Mouse (Mus musculus) hindbrain, embryonic 14.5 days (tissue): ENCODE data around the gene Acadvl. TPM values are rescaled to one million over a fixed set of nuclear protein-coding genes. Genes with fewer than 3 reads are reported as not detected.
A peak's percentile ranks its signal among the peaks of the same experiment; 100 is the strongest.

ENCODE experiments used
- ATAC-seq: fragments of 200-750 bp; cut with Nextera tagmentation; 2 replicates; pipeline ENCODE4 v1.8.0; 2017; ENCODE audit warnings: moderate number of reproducible peaks, mild to moderate bottlenecking, moderate TSS enrichment, moderate library complexity; ENCODE audit not compliant: low FRiP score
- DNase-seq: peaks from one replicate; pipeline ENCODE4 v3.0.0-alpha.2; 2015; ENCODE audit warnings: low spot score
- H3K27ac ChIP-seq: fragments of 300-500 bp; sonication (generic); 2 replicates; pipeline ENCODE4 v1.5.1; 2014; ENCODE audit warnings: mild to moderate bottlenecking, moderate library complexity
- H3K27me3 ChIP-seq: fragments of 300-500 bp; sonication (generic); 2 replicates; pipeline ENCODE4 v1.6.1; 2014; ENCODE audit warnings: mild to moderate bottlenecking, low read length, mixed read lengths; ENCODE audit not compliant: control insufficient read depth, insufficient read depth
- H3K36me3 ChIP-seq: fragments of 300-500 bp; sonication (generic); replicated peaks from 2 replicates; pipeline ENCODE4 v1.6.1; 2014; ENCODE audit not compliant: control insufficient read depth, insufficient read depth
- H3K4me1 ChIP-seq: fragments of 300-500 bp; sonication (generic); replicated peaks from 2 replicates; pipeline ENCODE4 v1.6.1; 2014; ENCODE audit warnings: antibody characterized with exemption, low read length, mixed read lengths; ENCODE audit not compliant: control insufficient read depth, insufficient read depth
- H3K4me2 ChIP-seq: fragments of 300-500 bp; sonication (generic); replicated peaks from 2 replicates; pipeline ENCODE4 v1.6.1; 2014; ENCODE audit warnings: mild to moderate bottlenecking, moderate library complexity
- H3K4me3 ChIP-seq: fragments of 300-500 bp; sonication (generic); replicated peaks from 2 replicates; pipeline ENCODE4 v1.5.1; 2014; ENCODE audit warnings: mild to moderate bottlenecking, low read length
- H3K9ac ChIP-seq: fragments of 300-500 bp; sonication (generic); 2 replicates; pipeline ENCODE4 v1.6.1; 2014
- H3K9me3 ChIP-seq: fragments of 300-500 bp; sonication (generic); 2 replicates; pipeline ENCODE4 v1.6.1; 2016; ENCODE audit warnings: low read length; ENCODE audit not compliant: control insufficient read depth
- WGBS: fragments of 180-500 bp; shearing (Covaris S2); extraction: QIAGEN DNeasy Blood & Tissue Kit; methylation state at CpG from one replicate; pipeline ENCODE4 v1.1.7; 2014; 5-methylcytosine and 5-hydroxymethylcytosine counted together
- polyA plus RNA-seq: library from polyadenylated mRNA; unstranded; fragments of >200 nt; fragmentation: Nextera tagmentation; extraction: Ambion mirVana; gene quantifications from 2 replicates; pipeline ENCODE4 v1.2.1, GENCODE M21; 2014

The Acadvl gene
- polyA plus RNA-seq, 1 experiment from 2014 or later = 56.1 TPM

DNA sequence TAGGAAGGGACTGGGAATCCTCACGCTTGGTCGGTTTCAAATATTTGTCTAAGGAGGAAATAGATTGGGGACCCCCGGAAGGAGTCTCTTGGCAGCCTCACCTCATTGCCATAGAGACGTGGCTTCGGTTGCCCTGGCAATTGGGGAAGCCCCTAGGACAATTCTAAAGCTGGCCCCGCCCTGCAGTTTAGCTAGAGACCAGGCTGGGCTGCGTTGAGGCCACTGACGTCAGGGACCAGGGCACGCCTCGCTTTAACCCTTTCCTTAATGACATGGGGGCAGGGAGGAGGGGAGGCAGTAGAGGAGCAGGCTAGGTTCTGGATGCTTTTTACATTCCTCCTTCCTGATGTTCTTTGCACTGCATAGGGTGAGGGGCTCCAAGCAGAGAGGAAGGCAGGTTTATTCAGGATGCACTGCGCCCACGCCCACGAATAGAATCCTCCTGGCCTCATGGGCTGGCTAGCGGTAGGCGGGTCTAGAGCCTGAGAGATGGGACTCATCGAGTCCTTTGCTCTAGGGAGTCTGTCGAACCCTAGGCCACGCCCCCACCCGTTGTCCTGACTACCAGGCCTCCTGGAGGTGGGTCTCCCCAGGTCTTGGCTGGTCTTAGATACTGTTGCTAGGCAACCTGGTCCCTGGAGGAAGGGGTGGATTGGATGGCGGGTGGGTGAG is 14.1 kb upstream of the Acadvl start:
- peaks cover 35% of the 10 kb centered on the region for H3K36me3 ChIP-seq
- H3K4me3 ChIP-seq = peak overlapping the region; percentile 23
- H3K27me3 ChIP-seq = no peaks in the 10 kb centered on the region
- H3K9ac ChIP-seq = peak overlapping the region; percentile 59
- H3K27ac ChIP-seq = peak overlapping the region; percentile 93
- peak; percentile 93 for ATAC-seq
- peaks cover 58% of the 10 kb centered on the region for H3K4me1 ChIP-seq
- DNase-seq = peak; percentile 94
- peak overlapping the region; percentile 62 for H3K4me2 ChIP-seq
- 1% methylated on average over 20 of the region's 20 CpGs for WGBS
- no peaks in the 10 kb centered on the region for H3K9me3 ChIP-seq

DNA sequence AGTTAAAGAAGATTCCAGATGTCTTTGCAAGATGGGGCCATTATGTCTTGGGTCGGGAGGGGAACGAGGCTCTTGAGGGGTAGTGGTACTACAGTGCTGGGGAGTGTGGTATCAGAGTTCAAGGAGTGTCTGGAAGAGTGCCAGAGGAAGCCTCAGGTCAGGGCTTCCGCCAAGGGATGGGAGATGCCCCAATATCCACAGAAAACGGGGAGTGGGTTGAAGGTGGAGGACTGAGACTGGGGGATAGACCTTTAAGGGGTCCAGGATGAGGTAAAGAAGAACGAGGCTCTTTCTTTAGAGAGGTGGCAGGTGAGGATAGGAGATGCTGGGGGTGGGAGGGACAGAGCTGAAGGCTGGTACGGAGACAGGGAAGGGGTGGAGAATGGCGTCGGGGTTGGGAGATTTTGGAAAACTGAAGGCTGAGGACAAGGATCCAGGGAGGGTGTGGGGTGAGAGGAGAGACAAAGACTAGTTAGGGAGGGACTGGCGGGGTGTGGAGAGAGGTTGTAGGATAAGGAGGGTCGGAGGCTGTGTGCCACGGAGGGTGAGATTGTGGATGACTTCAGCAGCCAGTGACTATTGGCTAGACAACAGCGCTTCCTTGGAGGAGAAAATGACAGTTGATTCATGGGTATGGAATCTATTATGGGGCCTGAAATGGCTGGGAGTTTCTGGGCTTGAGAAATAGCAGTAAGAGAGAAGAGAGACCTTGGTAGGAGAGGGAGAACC is 13.4 kb upstream of the Acadvl start:
- peak overlapping the region; percentile 62 for H3K4me2 ChIP-seq
- peak overlapping the region; percentile 23 for H3K4me3 ChIP-seq
- WGBS = 13% methylated on average over 12 of the region's 12 CpGs
- peaks cover 63% of the 10 kb centered on the region for H3K4me1 ChIP-seq
- peak; percentile 6; the same call in 1 of the 2 replicates for ATAC-seq
- H3K27me3 ChIP-seq = no peaks in the 10 kb centered on the region
- H3K36me3 ChIP-seq = peaks cover 28% of the 10 kb centered on the region
- no peak for DNase-seq
- peak overlapping the region; percentile 93 for H3K27ac ChIP-seq
- H3K9ac ChIP-seq = peak overlapping the region; percentile 59
- no peaks in the 10 kb centered on the region for H3K9me3 ChIP-seq

DNA sequence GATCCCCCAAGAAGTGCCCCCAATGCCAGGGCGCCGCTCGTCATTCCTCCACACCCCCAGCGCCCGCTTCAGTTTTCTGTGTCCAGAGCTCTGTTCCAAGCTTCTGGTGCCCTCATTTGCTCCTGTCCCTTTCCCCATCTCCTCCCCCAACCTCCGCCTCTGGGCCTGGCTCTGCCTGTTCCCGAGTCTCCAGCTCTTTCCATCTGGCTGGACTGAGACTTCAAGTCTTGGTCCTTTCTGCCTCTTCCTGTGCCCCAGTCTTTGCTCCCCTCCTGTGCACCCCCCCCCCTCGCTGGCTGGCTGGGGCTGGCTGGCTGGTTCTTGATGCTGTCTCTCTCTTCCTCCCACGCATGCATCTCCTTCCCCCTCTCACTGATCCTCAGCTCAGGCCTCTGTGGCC is 12.2 kb upstream of the Acadvl start:
- ATAC-seq (no peak), DNase-seq (no peak)
- H3K36me3 ChIP-seq = peaks cover 17% of the 10 kb centered on the region
- peaks cover 74% of the 10 kb centered on the region for H3K4me1 ChIP-seq
- H3K4me2 ChIP-seq = peak overlapping the region; percentile 62
- peak overlapping the region; percentile 59; the same call in 1 of the 2 replicates for H3K9ac ChIP-seq
- no peaks in the 10 kb centered on the region for H3K9me3 ChIP-seq
- 31% methylated on average over 9 of the region's 9 CpGs for WGBS
- peak overlapping the region; percentile 93 for H3K27ac ChIP-seq
- peak overlapping the region; percentile 16 for H3K4me3 ChIP-seq
- H3K27me3 ChIP-seq = no peaks in the 10 kb centered on the region

DNA sequence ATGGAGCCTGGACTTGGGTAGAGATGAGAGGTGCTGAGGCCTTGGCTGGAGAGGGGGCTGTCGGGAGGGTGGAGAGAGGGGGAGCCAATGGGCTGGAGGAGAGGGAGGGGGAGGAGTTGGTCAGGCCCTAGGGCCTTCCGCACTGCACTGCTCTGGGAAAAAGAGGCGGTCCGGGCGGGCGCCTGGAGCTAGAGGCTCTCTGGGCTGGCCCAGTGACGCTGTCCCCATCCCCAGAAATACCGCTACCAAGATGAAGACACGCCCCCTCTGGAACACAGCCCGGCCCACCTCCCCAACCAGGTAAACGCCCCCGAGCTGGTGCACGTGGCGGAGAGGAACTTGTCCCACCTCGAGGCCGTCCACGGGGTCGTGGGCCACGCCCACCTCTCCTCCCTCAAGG is 11.5 kb upstream of the Acadvl start:
- H3K27ac ChIP-seq = peak overlapping the region; percentile 93
- H3K4me3 ChIP-seq = peak overlapping the region; percentile 16
- WGBS = 1% methylated on average over 19 of the region's 19 CpGs
- no peak for DNase-seq
- peak overlapping the region; percentile 62 for H3K4me2 ChIP-seq
- no peaks in the 10 kb centered on the region for H3K9me3 ChIP-seq
- peak overlapping the region; percentile 59; the same call in 1 of the 2 replicates for H3K9ac ChIP-seq
- ATAC-seq = no peak
- H3K27me3 ChIP-seq = no peaks in the 10 kb centered on the region
- peaks cover 79% of the 10 kb centered on the region for H3K4me1 ChIP-seq
- peaks cover 11% of the 10 kb centered on the region for H3K36me3 ChIP-seq

DNA sequence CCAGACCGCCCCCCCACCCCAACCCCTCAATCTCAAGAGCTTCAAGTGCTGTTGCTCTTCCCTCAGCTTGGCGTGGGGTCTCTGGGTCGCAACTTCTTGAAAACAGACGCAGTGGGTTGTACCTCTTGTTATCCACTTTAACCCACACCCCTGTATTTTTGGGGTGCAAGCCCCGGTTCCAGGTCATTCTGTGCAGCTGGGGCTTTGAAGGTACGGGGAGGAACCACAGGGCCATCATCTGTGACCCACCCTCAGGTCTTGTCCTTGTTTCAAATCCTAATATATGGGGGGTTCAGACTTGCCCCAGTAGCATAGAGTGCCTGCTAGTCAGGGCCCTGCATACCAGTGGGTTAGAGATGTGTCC is 8.9 kb upstream of the Acadvl start:
- Histone ChIP-seq H3K4me1 (peaks cover 83% of the 10 kb centered on the region), H3K9me3 (no peaks in the 10 kb centered on the region), H3K27ac (peak overlapping the region; percentile 74), H3K4me3 (peak overlapping the region; percentile 39), H3K36me3 (no peaks in the 10 kb centered on the region), H3K9ac (peak overlapping the region; percentile 64), H3K4me2 (peak overlapping the region; percentile 62), H3K27me3 (no peaks in the 10 kb centered on the region)
- WGBS = 11% methylated on average over 5 of the region's 6 CpGs
- ATAC-seq = no peak
- no peak for DNase-seq

- peak overlapping the region; percentile 74 for H3K27ac ChIP-seq
- 6% methylated on average over 19 of the region's 29 CpGs for WGBS
- peak overlapping the region; percentile 62 for H3K4me2 ChIP-seq
- H3K9ac ChIP-seq = peak overlapping the region; percentile 64
- no peaks in the 10 kb centered on the region for H3K9me3 ChIP-seq
- H3K36me3 ChIP-seq = no peaks in the 10 kb centered on the region
- peak overlapping the region; percentile 39 for H3K4me3 ChIP-seq
- H3K27me3 ChIP-seq = no peaks in the 10 kb centered on the region
- DNase-seq (peak; percentile 67), ATAC-seq (no peak)
- H3K4me1 ChIP-seq = peaks cover 81% of the 10 kb centered on the region
These were observed 8.4 kb upstream of the Acadvl start for GRCm38 (mm10) chr11:70023481-70024150.

DNA sequence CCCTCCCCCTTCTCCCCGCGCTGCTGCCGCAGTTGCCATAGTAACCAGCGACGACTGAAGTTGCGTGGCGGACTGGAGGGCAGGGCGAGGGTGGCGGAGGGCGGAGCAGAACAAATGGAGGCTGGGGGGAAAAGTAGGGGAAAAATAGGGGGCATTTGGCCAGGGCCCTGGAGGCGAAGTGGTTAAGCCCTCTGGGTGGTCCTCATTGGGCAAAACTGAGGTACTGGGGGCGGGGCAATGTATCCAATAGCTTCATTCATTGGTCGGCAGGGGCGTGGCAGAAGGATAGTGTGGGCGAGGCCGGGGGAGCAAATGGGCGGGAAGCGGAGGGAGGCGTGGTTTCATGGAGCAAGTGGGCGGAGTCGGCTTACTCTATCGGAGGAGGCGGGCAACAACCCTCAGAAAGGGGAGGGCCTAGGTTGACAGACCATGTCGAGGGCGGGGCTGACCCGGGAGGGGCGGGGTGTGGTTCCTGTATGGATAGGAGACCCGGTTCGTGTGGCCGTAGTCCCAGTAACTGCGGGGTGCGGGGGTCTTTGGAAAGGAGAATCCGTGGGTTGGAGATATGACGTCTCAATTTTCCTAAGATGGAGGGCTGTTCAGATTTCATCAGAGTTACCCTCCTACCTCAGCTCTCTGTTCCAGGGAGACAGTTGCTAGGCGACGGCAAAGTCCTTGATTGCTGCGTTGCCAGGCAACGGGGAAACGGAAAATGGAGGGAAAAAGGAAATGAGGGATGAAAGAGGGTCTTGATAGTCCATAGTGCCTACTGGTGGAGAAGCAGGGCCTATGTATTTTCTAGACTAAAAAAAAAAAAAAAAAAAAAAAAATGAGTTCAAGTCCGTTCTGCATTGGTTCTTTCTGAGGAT is 6.3 kb upstream of the Acadvl start:
- Histone ChIP-seq H3K27ac (peak overlapping the region; percentile 95), H3K4me3 (peak overlapping the region; percentile 81), H3K4me1 (peaks cover 68% of the 10 kb centered on the region), H3K9me3 (no peaks in the 10 kb centered on the region), H3K27me3 (no peaks in the 10 kb centered on the region), H3K4me2 (peak overlapping the region; percentile 90), H3K9ac (peak overlapping the region; percentile 94), H3K36me3 (no peaks in the 10 kb centered on the region)
- peak; percentile 88 for ATAC-seq
- WGBS = under 1% methylated on average over 40 of the region's 40 CpGs
- DNase-seq = peak; percentile 97

DNA sequence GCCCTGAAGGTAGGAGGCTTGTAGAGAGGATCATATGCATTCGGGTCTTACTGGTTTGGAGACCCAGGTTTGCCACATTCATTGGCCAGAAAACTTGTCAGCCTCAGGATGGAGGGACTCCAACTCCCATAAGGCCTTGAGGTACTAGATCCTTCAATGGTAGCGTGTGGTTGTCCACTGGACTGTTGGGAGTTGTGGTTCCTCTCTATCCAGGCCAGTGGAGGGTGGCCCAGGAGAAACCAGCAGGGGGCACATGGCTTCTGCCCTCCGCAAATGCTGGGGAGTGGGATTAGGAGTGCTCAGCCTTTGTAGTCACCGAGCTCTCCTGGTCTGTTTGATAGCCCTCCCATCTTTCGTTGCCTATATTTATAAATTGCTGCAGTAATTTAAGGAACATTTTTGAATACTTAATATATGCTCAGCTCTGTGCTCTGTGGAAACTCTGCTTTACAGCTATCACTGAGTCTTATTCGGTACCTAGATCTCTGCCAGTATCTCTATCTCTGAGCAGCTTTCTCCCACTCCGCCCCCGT is 5.6 kb upstream of the Acadvl start:
- no peaks in the 10 kb centered on the region for H3K27me3 ChIP-seq
- H3K36me3 ChIP-seq = no peaks in the 10 kb centered on the region
- no peaks in the 10 kb centered on the region for H3K9me3 ChIP-seq
- peak; percentile 69 for ATAC-seq
- H3K4me2 ChIP-seq = peak overlapping the region; percentile 90
- WGBS = 0% methylated on average over 8 of the region's 8 CpGs
- peaks cover 61% of the 10 kb centered on the region for H3K4me1 ChIP-seq
- H3K9ac ChIP-seq = peak overlapping the region; percentile 94
- peak; percentile 78 for DNase-seq
- H3K4me3 ChIP-seq = peak overlapping the region; percentile 81
- peak overlapping the region; percentile 95 for H3K27ac ChIP-seq
